Mouse (Mus musculus): ENCODE data around the gene Urb2. TPM values are rescaled to one million over a fixed set of nuclear protein-coding genes. Genes with fewer than 3 reads are reported as not detected.

Gene Urb2
- polyA plus RNA-seq, 1 experiment from 2014 or later, result 9.0 TPM

DNA sequence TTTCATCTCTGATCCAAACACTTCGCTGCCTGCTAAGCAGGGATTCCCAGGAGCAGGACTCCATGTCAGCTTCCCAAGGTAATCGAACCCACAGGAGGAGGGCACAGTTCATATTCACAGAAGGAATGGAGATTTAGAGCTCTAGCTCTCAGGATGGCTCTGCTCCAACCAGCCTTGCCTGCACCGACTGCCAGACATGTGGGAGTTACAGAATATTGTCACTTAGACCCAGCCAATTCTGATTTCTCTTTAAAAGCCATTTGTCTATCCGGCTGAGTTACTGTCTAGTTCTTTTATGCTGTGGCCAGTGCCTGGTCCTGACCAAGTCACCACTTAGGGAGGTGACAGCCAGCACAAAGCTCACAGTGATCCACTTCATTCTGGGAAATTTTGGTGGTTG, 39.6 kb upstream of the Urb2 start:
- Histone ChIP-seq H3K27me3 (ENCODE audit: insufficient read depth, low read length) (no peaks in the 10 kb centered on the region), H3K4me1 (ENCODE audit: insufficient read depth) (peaks cover 5% of the 10 kb centered on the region), H3K36me3 (ENCODE audit: insufficient read depth) (no peaks in the 10 kb centered on the region), H3K27ac (ENCODE audit: low read depth) (no peak overlapping the region), H3K4me2 (peak overlapping the region; percentile 93), H3K9me3 (ENCODE audit: low read depth, low read length) (no peaks in the 10 kb centered on the region), H3K9ac (peak overlapping the region; percentile 44; the same call in 1 of the 2 replicates), H3K4me3 (ENCODE audit: low read depth, low read length) (peak overlapping the region; percentile 81)
- no peak for ATAC-seq (ENCODE audit: insufficient read depth)
- 40% methylated on average over 4 of the region's 4 CpGs for WGBS
- TF ChIP-seq CTCF (IDR thresholded peaks at IDR 0.05; ENCODE audit: low read depth), result no peak
- peak; percentile 16 for DNase-seq

DNA sequence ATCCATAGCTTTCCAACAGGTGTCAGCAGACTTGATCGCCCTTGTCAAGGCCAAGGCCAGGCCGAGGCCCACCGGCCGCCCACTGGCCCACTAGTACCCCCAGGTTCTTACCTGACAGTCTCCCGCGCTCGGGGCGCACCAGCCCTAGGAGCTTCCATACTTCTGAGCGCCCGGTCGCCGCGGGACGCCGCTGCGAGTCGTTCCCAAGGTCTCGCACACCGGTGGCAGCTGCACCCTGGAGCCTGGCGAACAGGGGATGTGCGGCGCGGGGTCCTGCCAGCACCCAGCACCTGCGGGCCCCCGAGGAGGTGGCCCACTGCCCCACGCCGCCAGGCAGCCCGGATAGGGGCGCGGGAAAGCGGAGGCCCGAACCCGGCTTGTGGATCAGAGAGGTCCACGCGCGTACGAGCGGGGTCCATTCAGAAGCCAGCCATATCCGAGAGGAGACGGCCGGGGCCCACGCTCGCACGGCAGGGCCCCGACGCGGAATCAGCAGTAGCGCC, 39.0 kb upstream of the Urb2 start:
- WGBS, result under 1% methylated on average over 45 of the region's 48 CpGs
- ATAC-seq (ENCODE audit: insufficient read depth) (no peak), DNase-seq (peak; percentile 25)
- Histone ChIP-seq H3K27me3 (ENCODE audit: insufficient read depth, low read length) (no peaks in the 10 kb centered on the region), H3K4me1 (ENCODE audit: insufficient read depth) (peaks cover 5% of the 10 kb centered on the region), H3K36me3 (ENCODE audit: insufficient read depth) (no peaks in the 10 kb centered on the region), H3K4me3 (ENCODE audit: low read depth, low read length) (peak overlapping the region; percentile 81), H3K9me3 (ENCODE audit: low read depth, low read length) (no peaks in the 10 kb centered on the region), H3K4me2 (peak overlapping the region; percentile 93), H3K27ac (ENCODE audit: low read depth) (peak overlapping the region; percentile 93), H3K9ac (peak overlapping the region; percentile 83)
- TF ChIP-seq CTCF (IDR thresholded peaks at IDR 0.05; ENCODE audit: low read depth), result no peak

DNA sequence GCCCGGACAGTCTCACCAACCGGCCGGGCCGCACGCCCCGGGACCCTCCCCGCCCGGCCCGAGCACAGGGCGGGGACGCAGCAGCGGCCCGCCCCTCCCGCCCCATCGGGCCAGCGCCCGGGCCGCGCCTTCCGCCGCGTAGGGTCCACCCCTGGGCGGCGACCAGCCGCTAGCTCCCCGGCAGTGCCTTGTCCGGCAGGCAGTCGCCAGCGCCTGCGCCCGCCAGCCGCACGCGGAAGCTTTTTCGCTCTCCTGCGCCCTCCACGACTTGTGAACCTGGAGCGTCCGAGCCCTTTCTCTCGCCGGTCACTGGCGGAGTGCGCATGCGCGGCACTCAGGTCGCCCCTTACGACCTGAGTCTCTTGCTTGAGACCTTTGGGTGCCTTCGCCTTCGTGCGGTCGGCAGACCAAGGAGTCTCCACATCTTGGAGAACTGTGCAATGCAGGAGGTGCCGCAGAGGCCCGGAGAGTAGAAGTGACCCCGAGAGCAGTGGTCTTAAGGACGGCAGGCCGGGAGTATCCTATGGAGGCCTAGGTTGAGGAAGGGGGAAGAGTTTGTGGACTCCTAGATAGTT, 38.4 kb upstream of the Urb2 start, which contains the start of gene Abcb10:
Gene Abcb10, minus strand, starts transcription at position 297 of the 575 bp plus-strand sequence.
- TF ChIP-seq CTCF (IDR thresholded peaks at IDR 0.05; ENCODE audit: low read depth), result no peak
- ATAC-seq (ENCODE audit: insufficient read depth) (peak; percentile 96), DNase-seq (peak; percentile 94)
- Histone ChIP-seq H3K36me3 (ENCODE audit: insufficient read depth) (no peaks in the 10 kb centered on the region), H3K9me3 (ENCODE audit: low read depth, low read length) (no peaks in the 10 kb centered on the region), H3K4me1 (ENCODE audit: insufficient read depth) (peaks cover 5% of the 10 kb centered on the region), H3K4me2 (peak within 1 kb of the TSS; percentile 93), H3K27me3 (ENCODE audit: insufficient read depth, low read length) (no peaks in the 10 kb centered on the region), H3K4me3 (ENCODE audit: low read depth, low read length) (peak within 1 kb of the TSS; percentile 81), H3K27ac (ENCODE audit: low read depth) (peak within 1 kb of the TSS; percentile 93), H3K9ac (peak within 1 kb of the TSS; percentile 83)
- WGBS, result under 1% methylated on average over 55 of the region's 56 CpGs

DNA sequence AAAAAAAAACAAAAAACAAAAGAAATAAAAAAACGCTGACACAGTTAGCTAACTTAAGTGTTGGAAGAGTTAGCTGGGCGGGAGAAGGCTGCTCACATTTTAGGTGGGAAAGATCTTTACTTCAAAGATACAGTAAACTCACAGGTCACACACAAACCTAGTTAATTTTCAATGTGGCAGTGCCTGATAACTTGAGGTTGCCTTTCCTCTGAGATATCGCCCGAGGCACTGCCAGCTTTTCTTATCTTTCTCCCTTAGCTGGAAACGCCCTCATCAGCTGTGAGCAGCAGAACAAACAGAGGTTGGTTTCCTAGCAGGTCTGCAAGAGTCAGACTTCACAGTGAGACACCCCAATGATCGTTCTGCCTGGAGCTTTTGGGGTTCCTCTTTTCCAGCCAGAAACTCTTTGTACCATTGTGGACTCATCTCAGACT, 32.7 kb upstream of the Urb2 start:
- H3K27ac ChIP-seq (ENCODE audit: low read depth), result peak overlapping the region; percentile 72
- no peak overlapping the region for H3K9ac ChIP-seq
- H3K4me2 ChIP-seq, result peak overlapping the region; percentile 31; the same call in 1 of the 2 replicates
- H3K9me3 ChIP-seq (ENCODE audit: low read depth, low read length), result no peaks in the 10 kb centered on the region
- H3K36me3 ChIP-seq (ENCODE audit: insufficient read depth), result 0 out of 2 replicates have a peak, but pooled peaks cover under 1% of the 10 kb centered on the region
- WGBS, result 38% methylated on average over 6 of the region's 6 CpGs
- no peak for ATAC-seq (ENCODE audit: insufficient read depth)
- H3K4me1 ChIP-seq (ENCODE audit: insufficient read depth), result no peaks in the 10 kb centered on the region
- no peaks in the 10 kb centered on the region for H3K27me3 ChIP-seq (ENCODE audit: insufficient read depth, low read length)
- peak; percentile 17 for DNase-seq
- TF ChIP-seq CTCF (IDR thresholded peaks at IDR 0.05; ENCODE audit: low read depth), result no peak
- no peak overlapping the region for H3K4me3 ChIP-seq (ENCODE audit: low read depth, low read length)

DNA sequence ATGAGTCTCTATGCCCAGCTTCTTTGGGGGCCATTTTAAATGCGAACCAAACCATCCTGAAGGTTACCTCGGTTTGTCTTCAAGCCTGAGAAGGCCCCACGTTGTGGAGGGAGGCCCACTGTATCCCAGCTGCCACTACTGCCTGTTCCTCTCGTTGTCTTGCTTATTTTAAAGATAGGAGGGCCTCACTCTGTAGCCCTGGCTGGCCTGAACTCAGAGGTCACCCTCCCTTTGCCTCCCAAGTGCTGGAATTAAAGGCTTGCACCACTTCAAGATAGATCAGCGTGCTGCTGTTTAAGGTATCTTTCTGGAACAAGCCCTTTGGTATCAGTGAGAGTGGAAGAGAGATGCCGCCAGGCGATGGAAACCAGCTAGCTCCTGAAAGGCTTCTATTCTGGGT, 32.2 kb upstream of the Urb2 start:
- Histone ChIP-seq H3K9me3 (ENCODE audit: low read depth, low read length) (no peaks in the 10 kb centered on the region), H3K4me1 (ENCODE audit: insufficient read depth) (no peaks in the 10 kb centered on the region), H3K4me3 (ENCODE audit: low read depth, low read length) (no peak overlapping the region), H3K27me3 (ENCODE audit: insufficient read depth, low read length) (no peaks in the 10 kb centered on the region), H3K9ac (no peak overlapping the region), H3K4me2 (peak overlapping the region; percentile 31; the same call in 1 of the 2 replicates), H3K27ac (ENCODE audit: low read depth) (peak overlapping the region; percentile 72), H3K36me3 (ENCODE audit: insufficient read depth) (0 out of 2 replicates have a peak, but pooled peaks cover 5% of the 10 kb centered on the region)
- ATAC-seq (ENCODE audit: insufficient read depth) (no peak), DNase-seq (no peak)
- TF ChIP-seq CTCF (IDR thresholded peaks at IDR 0.05; ENCODE audit: low read depth), result no peak
- WGBS, result 44% methylated on average over 7 of the region's 7 CpGs

DNA sequence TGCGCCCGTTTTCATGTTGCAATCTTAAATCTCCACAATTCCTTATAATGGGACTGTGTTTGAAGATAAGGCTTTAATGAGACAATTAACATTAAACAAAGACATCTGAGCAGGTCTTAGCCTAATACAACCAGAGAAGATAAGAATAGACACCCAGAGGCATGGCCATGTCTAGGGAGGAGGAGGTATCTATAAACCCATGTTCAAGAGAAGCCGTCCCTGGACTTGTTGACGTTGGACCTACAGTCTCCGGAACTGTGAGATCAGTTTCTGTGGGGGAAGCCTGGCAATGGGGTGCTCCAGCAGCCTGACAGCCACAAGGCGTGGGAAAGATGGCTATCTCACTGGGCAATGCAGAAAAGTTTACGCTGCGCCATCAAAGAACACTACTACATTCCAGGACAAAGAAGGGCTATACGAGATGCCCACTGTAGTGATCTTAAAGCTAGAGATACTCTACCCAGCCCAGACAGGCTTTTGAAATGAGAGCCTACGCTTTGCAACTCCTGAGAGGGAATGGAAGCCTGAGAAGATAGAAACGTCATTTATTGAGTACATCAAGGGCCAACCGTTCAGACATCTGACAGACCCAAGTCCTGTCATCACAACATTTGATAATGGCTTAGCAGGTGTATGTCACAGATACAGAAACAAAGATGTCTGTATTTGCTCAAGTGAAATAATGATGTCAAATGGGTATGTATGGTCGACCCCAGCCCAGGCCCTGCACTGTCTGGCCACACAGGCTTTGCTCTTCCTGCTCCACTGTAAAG, 30.8 kb upstream of the Urb2 start:
- Histone ChIP-seq H3K9me3 (ENCODE audit: low read depth, low read length) (no peaks in the 10 kb centered on the region), H3K4me2 (no peak overlapping the region), H3K27ac (ENCODE audit: low read depth) (no peak overlapping the region), H3K36me3 (ENCODE audit: insufficient read depth) (0 out of 2 replicates have a peak, but pooled peaks cover 7% of the 10 kb centered on the region), H3K4me3 (ENCODE audit: low read depth, low read length) (no peak overlapping the region), H3K9ac (no peak overlapping the region), H3K4me1 (ENCODE audit: insufficient read depth) (no peaks in the 10 kb centered on the region), H3K27me3 (ENCODE audit: insufficient read depth, low read length) (no peaks in the 10 kb centered on the region)
- no peak for TF ChIP-seq CTCF (IDR thresholded peaks at IDR 0.05; ENCODE audit: low read depth)
- WGBS, result 75% methylated on average over 13 of the region's 13 CpGs
- DNase-seq (no peak), ATAC-seq (ENCODE audit: insufficient read depth) (no peak)

DNA sequence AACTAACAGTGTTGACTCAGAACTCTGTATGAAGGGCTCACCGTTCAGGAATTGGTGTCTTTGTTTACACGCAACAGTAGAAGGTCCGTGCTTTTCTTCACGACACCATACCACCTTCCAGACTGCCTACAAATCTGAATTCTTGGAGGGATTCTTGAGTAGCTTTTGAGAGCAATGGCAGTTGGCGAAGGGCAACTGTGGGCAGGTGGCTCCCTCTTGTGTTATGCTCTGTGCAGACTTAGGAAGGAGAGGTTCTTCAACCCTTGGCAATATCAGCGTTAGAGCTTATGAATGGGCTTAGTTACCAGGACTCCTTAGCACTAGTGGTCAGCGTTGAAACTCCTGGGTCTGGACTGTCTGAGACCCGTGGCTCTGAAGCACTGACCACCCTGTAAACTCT, 28.7 kb upstream of the Urb2 start:
- Histone ChIP-seq H3K4me3 (ENCODE audit: low read depth, low read length) (no peak overlapping the region), H3K9me3 (ENCODE audit: low read depth, low read length) (no peaks in the 10 kb centered on the region), H3K4me1 (ENCODE audit: insufficient read depth) (no peaks in the 10 kb centered on the region), H3K9ac (no peak overlapping the region), H3K4me2 (no peak overlapping the region), H3K27ac (ENCODE audit: low read depth) (no peak overlapping the region), H3K27me3 (ENCODE audit: insufficient read depth, low read length) (no peaks in the 10 kb centered on the region), H3K36me3 (ENCODE audit: insufficient read depth) (peaks cover 24% of the 10 kb centered on the region)
- TF ChIP-seq CTCF (IDR thresholded peaks at IDR 0.05; ENCODE audit: low read depth), result 0 out of 2 replicates have a peak, but pooled peaks have one; percentile 14
- DNase-seq, result peak; percentile 28
- ATAC-seq (ENCODE audit: insufficient read depth), result no peak
- WGBS, result 80% methylated on average over 8 of the region's 8 CpGs
